ENCODE assay signal across 9 mouse cellular contexts in genomic region chr19:21227131-21227530, GRCm38 (mm10). TPM values are rescaled to one million over a fixed set of nuclear protein-coding genes. Genes with fewer than 3 reads are reported as not detected.
DNase-seq lines count a peak whose midpoint lies in the region; ATAC-seq lines count a peak whose summit lies in the region.
"Had no signal": no experiment of that assay in that cellular context is flagged by ENCODE, and none has a peak within 500 bp of the region (broad histone marks: within the 10 kb centered on the region; RNA-seq: fewer than 3 reads in every experiment).

No protein-coding gene starts in this region.

- 80% methylated on average over 4 of the region's 4 CpGs for WGBS in midbrain, embryonic 13.5 days
- WGBS in forebrain, embryonic 10.5 days = 83% methylated on average over 4 of the region's 4 CpGs

- H3K27me3 ChIP-seq in midbrain, embryonic 13.5 days = no peaks in the 10 kb centered on the region
- H3K27me3 ChIP-seq in forebrain, embryonic 10.5 days (ENCODE audit: poor library complexity, severe bottlenecking) = no peaks in the 10 kb centered on the region
- H3K27me3 ChIP-seq: limb, embryonic 15.5 days had no signal

- H3K4me3 ChIP-seq in midbrain, embryonic 13.5 days (replicated peaks) = no peak overlapping the region
- no peak overlapping the region for H3K4me3 ChIP-seq in forebrain, embryonic 10.5 days
- H3K4me3 ChIP-seq: limb, embryonic 15.5 days had no signal

- H3K4me2 ChIP-seq in midbrain, embryonic 13.5 days (replicated peaks) = no peak overlapping the region
- H3K4me2 ChIP-seq: limb, embryonic 15.5 days had no signal

- H3K9me3 ChIP-seq in midbrain, embryonic 13.5 days = no peaks in the 10 kb centered on the region
- no peaks in the 10 kb centered on the region for H3K9me3 ChIP-seq in forebrain, embryonic 10.5 days
- H3K9me3 ChIP-seq: limb, embryonic 15.5 days had no signal

- intact Hi-C loops in left cerebral cortex, postnatal 25 days (cut with DNase I) = no loop called here

- H3K4me1 ChIP-seq in midbrain, embryonic 13.5 days (replicated peaks) = no peaks in the 10 kb centered on the region
- H3K4me1 ChIP-seq in forebrain, embryonic 10.5 days = no peaks in the 10 kb centered on the region
- H3K4me1 ChIP-seq: limb, embryonic 15.5 days had no signal

- no peak overlapping the region for H3K9ac ChIP-seq in midbrain, embryonic 13.5 days (replicated peaks)
- H3K9ac ChIP-seq: limb, embryonic 15.5 days had no signal

- H3K27ac ChIP-seq in midbrain, embryonic 13.5 days = no peak overlapping the region
- H3K27ac ChIP-seq in forebrain, embryonic 10.5 days = no peak overlapping the region
- H3K27ac ChIP-seq: limb, embryonic 15.5 days had no signal

- no peaks in the 10 kb centered on the region for H3K36me3 ChIP-seq in midbrain, embryonic 13.5 days
- no peaks in the 10 kb centered on the region for H3K36me3 ChIP-seq in forebrain, embryonic 10.5 days (replicated peaks)
- H3K36me3 ChIP-seq: limb, embryonic 15.5 days had no signal

- no peak for ATAC-seq in midbrain, embryonic 13.5 days

- DNase-seq in kidney, postnatal 25 days = peak; percentile 12 to 41
- no peak for DNase-seq in kidney, adult 8-10 months
- peak; percentile 27 to 33 for DNase-seq in adrenal gland, adult 18-20 months (ENCODE audit: low spot score in 2 of 2)
- peak; percentile 9 to 31 for DNase-seq in frontal cortex, postnatal 25 days (ENCODE audit: low spot score in 2 of 2)
- DNase-seq in left cerebral cortex, postnatal 25 days (ENCODE audit: low spot score in 2 of 2) = peak; percentile 42 to 84
- DNase-seq in neural tube, embryonic 10.5 days (ENCODE audit: extremely low spot score, low spot score) = no peak
- DNase-seq in forebrain, embryonic 10.5 days (ENCODE audit: extremely low spot score, low spot score) = no peak

RNA-seq across cellular contexts. Expression of gene Zfand5, which starts 44.9 kb away (rescaled TPM):
- 100 to 1,000 TPM; 175 to 235 TPM for total RNA-seq in adrenal gland, adult 18-20 months (2021)
- 100 to 1,000 TPM; 172 to 175 TPM for total RNA-seq in left cerebral cortex, postnatal 25 days (2021)
- 161 TPM in 2 replicates for polyA plus RNA-seq in midbrain, embryonic 13.5 days (2015; fragmentation: Nextera tagmentation; extraction: Ambion mirVana)
- polyA plus RNA-seq in forebrain, embryonic 10.5 days (2016; fragmentation: Nextera tagmentation; extraction: Ambion mirVana) = 78.8 and 85.0 TPM in 2 replicates

Comparison
In these comparisons a context has a peak if more than half of its experiments do, and no peak if none do; other contexts are left out.
1. DNase-seq: peak in kidney, postnatal 25 days (2 of 2), adrenal gland, adult 18-20 months (2 of 2), frontal cortex, postnatal 25 days (2 of 2) and left cerebral cortex, postnatal 25 days (2 of 2); none in kidney, adult 8-10 months (0 of 2), neural tube, embryonic 10.5 days (single experiment) and forebrain, embryonic 10.5 days (single experiment).